Mouse (Mus musculus) frontal cortex, postnatal 25 days (tissue): ENCODE data around the gene Gjb4.

Experiments used
- DNase-seq, 2 experiments: peaks; one replicate each; pipeline ENCODE4 v3.0.0; 2022; ENCODE audit warnings: low spot score in 2 of 2

Gene Gjb4

DNA sequence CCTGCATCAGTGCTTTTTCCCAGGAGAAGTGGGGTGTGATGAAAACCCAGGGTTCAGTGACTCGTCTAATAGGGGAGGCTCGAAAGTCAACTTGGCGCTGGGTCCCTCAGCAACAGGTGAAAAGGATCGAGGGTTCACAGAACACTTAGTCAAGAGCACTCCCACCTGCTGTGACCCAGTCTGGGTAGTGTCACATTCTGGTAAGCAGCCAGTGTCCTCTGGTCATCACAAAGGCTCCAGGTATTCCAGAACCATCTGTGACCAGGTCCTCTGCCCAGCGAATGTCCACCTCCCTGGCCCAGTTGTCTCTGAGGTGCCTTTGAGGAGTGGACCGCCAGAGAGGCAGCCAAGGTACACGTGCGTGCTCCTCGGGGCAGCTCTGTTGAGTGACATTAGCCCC lies 42.3 kb downstream of the Gjb4 start:
- no peak for DNase-seq

DNA sequence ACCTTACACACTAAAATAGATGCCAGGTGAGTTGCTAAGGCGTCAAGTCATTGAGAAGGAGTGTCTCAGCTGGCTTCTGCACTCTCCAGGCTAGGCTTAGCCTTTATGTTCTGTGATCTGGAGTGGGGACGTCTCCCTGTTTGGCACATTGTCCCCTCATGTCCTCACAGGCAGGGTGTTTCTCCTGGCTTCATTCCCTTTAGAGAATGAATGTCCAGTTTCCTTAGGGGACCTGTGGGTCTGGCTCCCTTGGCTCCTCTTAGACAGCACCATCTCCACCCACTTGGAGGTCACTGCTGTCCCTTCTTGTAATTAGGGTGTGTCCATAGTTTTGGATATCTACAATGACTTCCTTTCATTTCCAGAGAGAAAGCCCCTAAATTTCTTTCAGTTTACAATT lies 47.0 kb downstream of the Gjb4 start:
- no peak for DNase-seq

DNA sequence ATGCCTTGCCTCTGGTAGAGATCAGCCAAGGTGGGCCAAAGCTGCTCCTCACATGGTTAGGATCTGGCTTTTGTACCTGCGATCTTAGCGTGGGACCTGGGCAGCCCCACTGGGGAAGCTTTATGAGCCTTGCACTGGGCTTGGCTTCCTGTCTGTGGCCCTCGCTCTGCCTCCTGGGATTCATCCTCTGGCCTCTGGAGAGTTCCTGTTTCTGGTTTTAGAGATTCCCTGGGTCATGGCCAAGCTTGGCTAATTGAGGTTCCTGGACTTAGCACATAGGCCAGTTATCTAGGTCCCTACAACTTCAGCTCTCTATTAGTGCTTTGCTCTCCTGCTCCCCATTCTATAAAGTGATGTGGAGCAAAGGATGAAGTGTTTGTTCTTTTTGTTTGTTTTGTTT lies 50.1 kb downstream of the Gjb4 start:
- DNase-seq: no peak
